Mouse (Mus musculus): Measurements from ENCODE around the gene Trhr2.
"Not testable (repeated sequence)": the region's sequence is repeated elsewhere in the genome, so short reads cannot be mapped to it uniquely, and the experiment has no call there.

DNA sequence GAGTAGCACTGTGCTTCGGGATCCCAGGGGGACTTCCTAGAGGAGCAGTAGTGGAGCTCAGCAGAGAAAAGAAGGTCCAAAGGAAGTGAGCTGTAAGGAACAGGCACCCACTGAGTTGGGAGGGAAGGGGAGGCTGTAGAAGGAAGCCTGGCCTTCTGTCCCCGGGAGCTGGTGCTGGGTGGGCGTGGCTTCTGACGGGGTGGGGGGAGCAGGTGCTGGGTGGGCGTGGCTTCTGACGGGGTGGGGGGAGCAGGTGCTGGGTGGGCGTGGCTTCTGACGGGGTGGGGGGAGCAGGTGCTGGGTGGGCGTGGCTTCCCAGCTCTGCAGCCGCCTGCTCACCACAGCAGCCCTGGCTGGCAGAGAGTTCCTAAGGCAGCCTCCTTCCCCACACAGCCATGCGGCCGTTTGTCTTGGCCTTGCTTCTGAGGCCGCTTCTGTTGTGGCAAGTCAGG lies 36.6 kb downstream of the Trhr2 start:
- TF ChIP-seq CTCF (IDR thresholded peaks at IDR 0.05; ENCODE audit: extremely low read depth, insufficient read length, insufficient replicate concordance, low read depth, low read length); POLR2A (IDR thresholded peaks at IDR 0.05; ENCODE audit: low read depth, low read length): not testable (repeated sequence)
